Mouse (Mus musculus) urinary bladder, postnatal 36 days (tissue): ENCODE data around the gene Tcirg1.

Source experiments
- DNase-seq, 2 experiments: peaks; one replicate each; pipeline ENCODE4 v3.0.0; 2022; ENCODE audit warnings: low spot score in 2 of 2, mixed read lengths in 1 of 2

Gene Tcirg1

DNA sequence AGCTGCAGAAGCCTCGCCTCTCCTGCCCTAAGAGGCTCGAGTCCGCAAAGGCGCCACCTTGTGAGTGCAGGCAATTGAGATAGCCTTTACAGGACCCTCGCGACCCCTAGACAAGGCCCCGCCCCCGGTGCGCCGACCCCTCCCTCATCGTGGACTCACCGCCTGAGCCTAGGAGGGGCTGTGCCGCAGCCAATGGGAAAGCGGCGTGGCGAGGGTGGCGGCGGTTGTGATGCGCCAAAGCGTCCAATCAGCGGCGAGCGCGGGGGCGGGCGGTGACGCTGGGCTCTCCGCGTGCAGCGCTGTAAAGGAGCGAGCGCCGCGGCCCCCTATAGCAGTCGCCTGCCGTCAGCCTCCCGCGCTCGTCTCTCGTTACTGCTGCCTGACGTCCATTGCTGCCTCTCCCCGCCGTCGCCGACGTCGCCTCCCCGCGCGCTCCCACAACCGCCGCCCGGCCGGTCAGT, 55.4 kb downstream of the Tcirg1 start, which contains the start of gene Chka:
Gene Chka (plus strand): TSS at position 272 of the 461 bp plus-strand sequence.
- DNase-seq: peak; percentile 89 to 96

DNA sequence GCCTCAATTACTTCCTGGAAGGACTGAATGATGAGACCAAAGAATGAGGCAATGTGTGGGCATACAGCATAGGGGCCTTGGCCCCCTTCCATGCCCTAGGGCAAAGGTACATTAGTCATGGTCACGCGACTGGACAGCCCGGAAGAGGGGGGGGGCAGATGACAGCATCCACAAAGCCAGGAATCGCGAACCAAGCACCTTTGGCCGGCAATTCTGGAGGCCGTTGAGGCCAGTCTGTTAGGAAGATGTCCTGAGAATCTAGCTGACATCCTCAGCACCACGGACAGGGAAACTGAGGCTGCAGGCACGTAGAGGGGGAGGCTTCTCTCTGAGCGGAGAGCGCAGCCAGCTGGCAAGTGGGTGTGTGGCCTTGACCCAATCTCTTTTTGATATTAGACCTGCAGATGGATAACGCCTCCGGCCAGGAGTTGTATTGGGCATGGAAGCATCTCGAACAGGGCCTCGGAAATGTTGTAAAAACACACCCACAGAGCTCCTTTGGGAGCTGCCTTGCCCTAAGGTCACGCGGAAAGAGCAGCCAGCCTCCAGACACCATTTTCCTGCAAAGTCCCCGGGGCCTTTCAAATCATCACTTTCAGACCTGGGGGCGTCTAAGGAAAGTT, 56.0 kb downstream of the Tcirg1 start:
- DNase-seq: peak; percentile 18 to 26

DNA sequence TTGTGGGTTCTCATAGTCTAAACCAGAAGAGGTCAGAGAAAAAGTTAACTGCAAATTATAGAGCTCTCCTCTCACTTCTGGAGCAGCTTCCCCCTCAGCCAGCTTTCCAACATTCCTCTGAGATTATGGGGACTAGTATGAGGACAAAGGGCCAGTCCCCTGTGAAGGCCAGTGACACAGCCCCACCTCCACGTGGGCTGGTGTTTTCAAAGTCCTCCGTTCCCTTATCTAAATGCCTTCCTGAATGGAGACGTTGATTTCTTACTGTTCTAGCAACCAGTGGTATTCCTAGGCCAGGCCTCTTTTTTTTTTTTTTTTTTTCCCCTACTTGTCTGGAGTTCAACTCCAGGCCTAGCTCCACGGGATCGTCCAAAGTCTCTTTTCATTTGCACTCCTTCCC, 56.9 kb downstream of the Tcirg1 start:
- DNase-seq: no peak

- no peak for DNase-seq
These were observed 57.7 kb downstream of the Tcirg1 start for GRCm38 (mm10) chr19:3849251-3849650.

DNA sequence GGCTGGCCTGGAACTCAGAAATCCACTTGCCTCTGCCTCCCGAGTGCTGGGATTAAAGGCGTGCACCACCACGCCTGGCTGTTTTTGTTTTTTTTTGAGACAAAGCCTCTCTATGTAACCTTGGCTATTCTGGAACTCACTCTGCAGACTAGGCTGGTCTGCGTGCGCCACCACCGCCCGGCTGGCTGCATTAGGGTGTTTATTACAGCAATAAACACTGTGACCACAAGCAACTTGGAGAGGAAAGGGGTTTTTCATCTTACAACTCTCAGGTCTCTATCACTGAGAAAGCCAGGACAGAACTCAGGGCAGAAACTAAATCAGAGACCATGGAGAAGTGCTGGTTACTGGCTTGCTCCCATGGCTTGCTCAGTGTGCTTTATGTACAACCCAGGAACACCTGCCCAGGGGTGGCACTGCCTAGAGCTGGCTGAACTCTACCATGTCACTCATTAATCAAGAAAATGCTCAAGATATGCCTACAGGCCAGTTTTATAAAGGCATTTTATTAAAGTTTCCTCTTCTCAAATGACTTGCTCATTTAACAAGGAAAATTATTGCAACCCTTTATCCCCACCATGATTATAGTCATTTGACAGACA, 58.6 kb downstream of the Tcirg1 start:
- DNase-seq: no peak

- no peak for DNase-seq
These were observed 59.2 kb downstream of the Tcirg1 start for GRCm38 (mm10) chr19:3847711-3848110.

GRCm38 (mm10) chr19:3846676-3847604, 60.0 kb downstream of the Tcirg1 start:
- DNase-seq: no peak
